Mouse (Mus musculus): ENCODE results near the gene Rxfp3. TPM values are rescaled to one million over a fixed set of nuclear protein-coding genes. Genes with fewer than 3 reads are reported as not detected.

Gene Rxfp3
- under 1 TPM; 0.12 to 0.13 TPM for total RNA-seq (2021)
- long read RNA-seq, experiment 1: 0 reads
- long read RNA-seq, experiment 2: 0 reads

DNA sequence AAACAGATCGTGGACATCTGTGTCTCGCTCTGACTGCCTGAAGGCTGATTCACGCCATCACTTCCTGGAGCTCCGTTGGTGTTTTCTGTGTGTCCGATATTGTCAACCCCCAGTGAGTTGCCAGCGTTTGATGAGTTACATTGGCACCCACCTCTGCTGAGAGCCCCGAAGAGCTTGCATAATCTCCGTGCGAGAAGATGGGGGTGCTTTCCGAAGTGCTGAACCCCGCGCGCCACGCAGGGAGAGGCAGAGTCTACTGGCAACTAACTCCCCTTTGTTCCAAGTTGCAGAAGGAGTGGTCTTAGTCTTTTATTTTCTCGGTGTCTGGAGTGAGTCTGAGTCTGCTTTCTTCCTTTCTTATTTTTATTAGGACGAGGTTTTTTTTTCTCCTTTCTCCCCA, at the start of gene Rxfp3:
Gene Rxfp3 (minus strand): TSS at position 281 of the 400 bp plus-strand sequence.
- DNase-seq (ENCODE audit: low spot score in 2 of 2): peak in 1 of 2 experiments; percentile 22

DNA sequence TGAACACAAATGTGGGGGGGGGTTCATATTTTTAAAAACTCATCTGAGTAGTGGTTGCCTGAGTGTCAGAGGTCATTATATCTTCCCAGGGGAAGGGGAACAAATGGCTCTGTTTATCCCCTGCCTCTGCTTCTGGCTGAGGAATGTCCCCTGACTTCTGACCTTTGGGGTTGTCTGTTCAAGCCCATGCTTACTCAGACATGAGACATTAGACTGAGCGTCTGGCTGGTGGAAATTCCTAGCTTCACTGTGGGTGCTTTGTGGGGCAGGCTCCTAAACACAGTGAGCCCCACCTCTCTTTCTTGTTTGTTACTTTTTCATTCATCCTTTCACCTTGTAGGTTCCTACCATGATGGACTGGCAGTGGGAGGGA, 47.2 kb upstream of the Rxfp3 start:
- DNase-seq (ENCODE audit: low spot score in 2 of 2): no peak

DNA sequence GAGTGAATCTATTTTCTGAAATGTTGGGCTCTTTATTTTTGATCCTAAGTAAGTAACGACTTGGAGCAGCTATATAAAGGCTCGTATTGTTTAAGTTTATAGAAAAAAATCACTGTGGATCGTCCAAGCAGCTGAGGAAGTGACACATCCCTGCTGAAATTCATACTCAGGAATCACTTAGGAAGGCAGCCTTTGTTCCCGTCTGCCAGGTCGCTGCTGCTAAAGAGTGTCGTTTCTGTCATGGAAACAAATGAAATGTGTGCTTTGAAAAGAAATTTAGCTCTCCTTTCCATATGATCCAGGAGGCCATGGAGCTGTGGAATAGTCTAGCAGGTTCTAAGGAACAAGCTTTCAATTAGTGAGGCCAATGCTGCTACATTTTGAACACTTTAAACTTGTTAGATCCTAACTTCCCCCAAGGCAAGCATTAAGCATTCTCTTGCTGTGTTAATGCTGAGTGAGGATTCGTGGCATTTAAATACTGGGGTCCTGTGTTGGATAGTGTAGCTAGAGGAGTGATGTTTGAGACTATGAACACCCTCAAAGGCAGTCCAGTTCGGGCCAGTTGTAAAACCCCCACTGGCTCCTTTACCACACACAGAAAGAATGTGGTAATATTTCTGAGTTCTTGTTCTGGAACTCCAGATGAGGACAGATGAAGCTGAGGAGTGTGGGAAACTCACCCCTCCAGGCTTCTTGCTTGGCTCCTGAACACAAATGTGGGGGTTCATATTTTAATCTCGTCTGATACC, 46.6 kb upstream of the Rxfp3 start:
- no peak for DNase-seq (ENCODE audit: low spot score in 2 of 2)

DNA sequence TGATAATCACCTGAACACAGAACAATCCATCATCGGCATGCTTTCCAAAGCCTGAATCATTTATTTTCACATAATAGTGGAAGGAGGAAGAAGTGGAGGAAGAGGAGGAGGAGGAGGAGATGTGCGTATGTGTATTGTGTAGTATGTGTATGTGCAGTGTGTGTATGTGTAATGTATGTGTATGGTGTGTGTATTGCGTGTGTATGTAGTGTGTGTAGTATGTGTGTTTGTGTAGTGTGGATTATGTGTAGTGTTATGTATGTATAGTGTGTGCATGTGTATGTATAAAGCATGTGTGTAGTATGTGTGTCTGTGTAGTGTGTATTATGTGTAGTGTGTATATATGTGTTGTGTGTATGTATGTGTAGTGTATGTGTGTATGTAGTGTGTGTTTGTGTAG, 45.9 kb upstream of the Rxfp3 start:
- no peak for DNase-seq (ENCODE audit: low spot score in 2 of 2)

DNA sequence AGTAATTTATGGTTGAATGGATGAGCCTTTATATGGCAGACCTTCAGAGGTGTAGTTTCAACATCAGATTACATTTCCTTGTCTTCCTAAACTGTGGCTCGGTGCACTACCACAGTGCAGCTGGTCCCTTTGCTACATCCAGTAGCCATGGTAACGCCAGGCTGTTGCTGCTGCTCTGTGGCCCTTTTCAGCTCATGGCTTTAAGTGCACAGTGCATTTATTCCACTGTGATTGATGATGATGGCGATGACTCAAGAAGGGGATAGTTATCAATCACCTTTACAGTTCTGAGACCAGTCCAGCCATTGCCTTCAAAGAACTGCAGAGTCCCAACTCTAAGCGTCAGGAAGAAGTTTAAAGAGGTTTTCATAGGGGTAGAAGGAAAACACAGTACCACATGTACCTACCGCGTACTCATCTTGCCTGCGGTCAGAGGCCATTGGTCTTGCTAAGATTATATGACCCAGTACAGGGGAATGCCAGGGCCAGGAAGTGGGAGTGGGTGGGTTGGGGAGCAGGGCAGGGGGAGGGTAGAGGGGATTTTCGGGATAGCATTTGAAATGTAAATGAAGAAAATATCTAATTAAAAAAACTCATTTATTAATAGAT, 45.3 kb upstream of the Rxfp3 start:
- no peak for DNase-seq (ENCODE audit: low spot score in 2 of 2)

DNA sequence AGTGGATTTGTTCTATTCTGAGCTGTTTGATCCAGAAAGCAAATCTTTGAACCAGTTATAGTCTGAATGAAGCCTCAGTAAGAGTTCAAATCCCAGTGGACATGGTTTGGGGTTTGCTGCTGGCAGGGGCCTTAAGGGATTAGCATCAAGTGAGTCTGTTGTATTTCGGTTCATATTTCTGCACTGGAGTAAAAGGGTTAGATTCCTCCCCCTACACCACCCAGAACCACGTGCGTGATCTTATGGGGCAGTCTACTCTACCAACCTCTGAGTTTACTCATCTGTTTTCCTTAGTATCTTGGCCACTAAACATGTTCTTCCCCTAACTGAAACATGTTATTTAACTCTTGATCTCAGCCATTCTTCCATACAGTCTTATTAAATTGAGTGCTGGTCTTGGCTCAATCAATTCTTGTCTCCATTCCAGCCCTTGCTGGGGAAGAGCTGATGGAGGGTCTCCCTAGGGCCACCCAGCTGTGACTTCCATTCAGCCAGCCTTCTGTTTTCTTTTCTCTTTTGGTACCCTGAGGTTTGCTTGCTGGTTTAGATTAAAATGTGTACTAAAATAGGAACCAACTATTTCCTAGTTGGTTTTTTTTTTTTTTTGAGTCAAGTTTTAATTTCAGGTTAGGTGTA, 38.1 kb upstream of the Rxfp3 start:
- DNase-seq (ENCODE audit: low spot score in 2 of 2): no peak

DNA sequence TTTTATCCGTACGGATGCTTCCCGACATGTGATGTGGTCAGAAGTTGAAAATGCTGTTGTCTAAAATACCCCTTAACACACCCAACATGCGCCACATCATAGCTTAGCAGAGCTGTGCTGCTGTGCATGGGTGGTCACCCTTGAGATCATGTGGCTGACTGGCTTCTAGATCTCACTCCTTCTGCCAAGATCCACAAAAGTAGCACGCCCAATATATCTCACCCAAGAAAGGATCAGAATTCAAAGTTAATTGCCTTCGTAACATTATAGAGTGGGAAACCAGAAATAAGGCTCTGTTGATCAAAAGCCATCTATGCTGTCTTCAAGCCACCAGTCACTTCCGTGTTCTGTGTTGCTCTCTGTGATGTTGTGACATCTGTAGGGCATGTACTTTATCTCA, 30.1 kb upstream of the Rxfp3 start:
- no peak for DNase-seq (ENCODE audit: low spot score in 2 of 2)

DNA sequence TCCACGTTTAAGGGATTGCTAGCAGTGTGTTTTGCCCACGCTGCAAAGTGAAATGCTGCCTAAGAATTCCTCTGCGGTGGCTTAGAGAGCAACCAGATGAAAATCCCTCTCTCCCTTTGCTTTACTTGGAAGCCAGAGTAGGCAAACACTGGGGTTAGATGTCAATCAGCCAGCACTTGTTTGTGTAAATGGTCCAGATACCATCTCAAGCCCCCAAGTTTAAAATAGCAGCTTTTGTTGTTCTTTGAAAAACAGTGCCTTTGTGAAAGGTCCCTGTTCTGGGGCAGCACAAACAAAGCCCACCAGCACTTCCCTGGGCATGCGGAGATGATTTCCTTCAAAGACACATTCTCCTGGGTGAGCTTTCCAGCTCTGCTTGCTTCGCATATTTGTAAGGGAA, 28.5 kb upstream of the Rxfp3 start:
- DNase-seq (ENCODE audit: low spot score in 2 of 2): no peak

DNA sequence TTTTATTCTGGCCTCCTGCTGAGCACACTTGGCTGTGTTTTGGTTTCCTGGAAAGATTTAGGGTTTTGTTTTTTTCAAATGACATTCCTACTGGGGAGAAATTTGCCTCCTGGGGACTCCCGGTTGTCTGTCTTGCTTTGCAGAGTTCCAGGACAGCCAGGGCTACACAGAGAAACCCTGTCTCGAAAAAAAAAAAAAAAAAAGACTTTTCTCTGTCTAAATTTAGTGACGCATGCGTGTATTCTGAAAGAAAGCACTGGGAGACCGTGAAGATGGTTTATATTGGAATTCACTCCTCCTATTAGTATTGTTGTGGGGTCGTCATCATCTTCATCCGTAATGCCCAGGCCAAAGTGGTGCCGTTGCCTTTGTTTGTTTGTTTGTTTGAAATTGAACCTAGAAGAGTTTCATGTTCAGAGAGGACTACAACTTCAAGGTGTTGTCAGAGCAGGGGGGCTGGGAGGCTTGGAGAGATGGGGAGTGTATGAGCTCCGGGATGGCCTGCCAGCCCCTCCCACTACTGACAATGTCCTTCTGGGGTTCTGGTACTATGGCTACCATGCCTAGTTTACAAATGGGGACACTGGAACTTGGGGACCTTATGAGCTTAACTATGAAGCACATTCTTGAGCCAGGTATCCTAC, 27.9 kb upstream of the Rxfp3 start:
- DNase-seq (ENCODE audit: low spot score in 2 of 2): no peak

DNA sequence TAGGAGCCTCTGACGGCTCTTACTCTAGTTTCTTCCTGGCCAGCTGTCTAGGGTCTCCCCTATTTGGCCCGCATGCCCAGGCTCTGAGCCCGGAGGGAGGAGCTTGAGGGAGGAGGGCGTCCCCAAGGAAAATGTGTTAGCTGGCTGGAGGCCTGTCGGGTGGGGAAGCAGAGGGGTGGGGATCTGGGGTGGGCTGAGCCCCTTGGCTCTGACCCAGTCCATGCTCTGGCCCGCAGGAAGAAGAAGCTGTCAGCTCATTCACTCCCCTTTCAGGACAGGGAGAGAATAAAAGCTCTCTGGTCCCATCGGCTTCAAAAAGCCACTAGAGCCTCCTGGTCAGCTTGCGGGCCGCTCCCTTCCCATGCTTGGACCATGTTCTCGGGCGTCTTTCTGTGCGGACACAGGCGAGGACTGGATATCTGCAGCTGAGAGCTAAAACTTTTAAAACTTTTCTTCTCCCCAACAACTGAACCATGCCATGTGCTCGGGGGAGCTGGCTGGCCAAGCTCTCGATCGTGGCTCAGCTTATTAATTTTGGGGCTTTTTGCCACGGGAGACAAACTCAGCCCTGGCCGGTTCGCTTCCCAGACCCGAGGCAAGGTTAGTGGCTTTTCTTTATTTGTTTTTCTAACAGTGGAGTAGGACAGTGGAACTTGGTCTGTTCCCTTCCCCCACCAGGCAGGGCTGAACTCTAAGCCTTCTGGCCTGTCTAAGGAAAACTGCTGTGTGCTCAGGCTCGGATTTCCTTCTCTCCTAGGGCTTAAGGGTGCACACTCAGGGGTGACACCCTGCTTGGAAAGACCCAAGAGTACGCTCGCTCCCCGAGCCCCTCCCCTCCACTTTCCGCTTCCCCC, 27.0 kb upstream of the Rxfp3 start, which contains the start of gene Adamts12:
Gene Adamts12 (plus strand): TSS at position 233 of the 854 bp plus-strand sequence.
- peak; percentile 64 to 78 for DNase-seq (ENCODE audit: low spot score in 2 of 2)

DNA sequence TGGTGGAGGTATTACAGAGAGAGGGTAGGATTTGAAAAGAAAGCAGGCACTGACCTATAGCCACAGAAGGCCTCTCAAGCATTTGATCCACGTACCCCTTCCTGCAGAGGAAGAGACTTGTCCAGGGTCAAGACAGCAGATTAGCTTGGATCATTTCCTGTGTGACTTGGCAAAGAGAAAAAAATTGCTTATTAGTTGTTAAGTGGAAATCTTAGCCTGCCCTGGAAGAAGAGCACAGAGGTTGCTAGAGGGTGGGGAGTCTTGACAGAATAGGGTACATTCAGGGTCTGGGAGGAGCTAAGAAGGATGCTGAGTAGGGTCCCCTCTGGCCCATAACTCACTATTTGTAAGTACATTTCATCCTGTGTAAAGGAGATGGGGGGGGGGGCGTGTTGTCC, 26.4 kb upstream of the Rxfp3 start:
- DNase-seq (ENCODE audit: low spot score in 2 of 2): no peak

DNA sequence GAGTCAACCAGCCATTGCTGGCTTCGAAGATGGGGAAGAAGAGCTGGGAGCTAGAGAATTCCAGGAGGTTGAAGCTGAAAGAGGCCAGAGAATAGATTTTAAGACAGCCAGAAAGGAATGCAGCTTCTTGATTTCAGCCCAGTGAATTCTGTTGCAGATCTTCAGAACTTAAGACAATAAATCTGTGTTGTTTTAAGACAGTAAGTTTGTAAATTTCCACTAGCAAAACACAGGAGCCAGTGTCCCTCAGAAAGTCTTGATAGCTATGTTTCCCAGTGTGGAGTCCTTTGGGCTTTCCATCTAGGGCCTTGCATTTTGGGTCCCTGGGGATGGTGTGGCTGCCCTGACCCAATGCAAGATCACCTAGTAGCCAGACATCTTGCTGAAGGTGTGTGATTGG, 25.1 kb upstream of the Rxfp3 start:
- DNase-seq (ENCODE audit: low spot score in 2 of 2): no peak

DNA sequence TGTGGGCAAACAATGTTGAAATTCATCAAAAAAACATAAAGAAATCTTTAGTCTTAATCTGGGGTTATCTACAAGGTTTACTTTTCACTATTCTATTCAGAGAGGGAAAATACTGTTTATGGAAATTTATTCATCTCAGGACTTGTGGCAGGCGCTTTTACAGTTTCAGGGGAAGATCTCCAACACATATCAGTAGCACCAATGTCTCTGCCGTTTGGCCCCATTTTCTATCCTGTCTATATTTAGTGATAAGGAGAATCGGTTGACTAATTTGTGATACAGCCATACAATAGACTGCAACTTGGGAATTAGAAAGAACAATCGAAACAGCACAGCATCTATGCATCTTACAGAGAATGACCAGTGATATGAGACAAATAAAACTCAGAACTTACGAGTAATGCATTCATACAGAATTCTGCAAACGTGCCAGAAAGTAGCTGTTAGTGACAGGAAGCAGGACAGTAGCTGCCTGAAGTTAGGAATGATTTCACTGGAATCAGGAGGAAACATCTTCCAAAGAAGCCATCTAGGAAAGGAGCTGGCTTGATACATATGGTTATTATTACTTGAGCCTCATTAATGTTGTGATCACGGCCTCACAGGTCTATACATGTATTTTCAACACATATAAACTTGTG, 16.8 kb upstream of the Rxfp3 start:
- no peak for DNase-seq (ENCODE audit: low spot score in 2 of 2)

DNA sequence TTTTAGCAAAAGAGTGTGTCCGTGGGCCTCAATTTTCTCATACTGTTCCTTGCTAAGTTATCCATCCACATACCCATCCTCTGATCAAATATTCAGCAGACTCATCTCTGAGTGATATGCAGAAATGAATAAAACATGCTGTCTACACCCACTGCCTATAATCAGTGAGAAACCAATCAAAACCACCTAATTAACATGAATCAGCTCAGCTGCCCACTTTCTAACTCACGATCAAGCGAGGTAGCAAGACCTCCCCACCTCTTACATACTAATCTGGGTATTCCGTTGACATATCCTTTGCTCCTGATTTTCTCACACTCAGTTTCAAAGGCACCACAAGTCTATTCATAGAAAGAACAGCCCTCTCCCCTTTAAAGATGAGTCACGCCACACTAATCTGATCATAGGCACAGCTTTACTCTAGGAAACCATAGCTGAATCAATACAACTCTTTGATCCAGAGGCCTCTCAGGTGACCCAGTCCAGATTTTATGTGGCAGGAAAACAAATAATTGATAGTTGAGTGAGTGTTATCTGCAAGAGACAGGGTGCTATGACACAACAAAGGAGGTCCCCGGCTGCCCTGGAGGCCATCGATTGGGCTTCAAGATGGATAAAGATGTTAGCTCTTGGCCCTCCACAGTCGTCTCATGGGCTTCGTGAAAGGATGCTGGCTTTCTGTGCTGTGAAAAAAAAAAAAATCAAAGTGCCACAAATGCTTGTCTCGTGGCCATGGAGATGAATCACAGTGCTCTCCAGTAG, 16.1 kb upstream of the Rxfp3 start:
- DNase-seq (ENCODE audit: low spot score in 2 of 2): no peak

DNA sequence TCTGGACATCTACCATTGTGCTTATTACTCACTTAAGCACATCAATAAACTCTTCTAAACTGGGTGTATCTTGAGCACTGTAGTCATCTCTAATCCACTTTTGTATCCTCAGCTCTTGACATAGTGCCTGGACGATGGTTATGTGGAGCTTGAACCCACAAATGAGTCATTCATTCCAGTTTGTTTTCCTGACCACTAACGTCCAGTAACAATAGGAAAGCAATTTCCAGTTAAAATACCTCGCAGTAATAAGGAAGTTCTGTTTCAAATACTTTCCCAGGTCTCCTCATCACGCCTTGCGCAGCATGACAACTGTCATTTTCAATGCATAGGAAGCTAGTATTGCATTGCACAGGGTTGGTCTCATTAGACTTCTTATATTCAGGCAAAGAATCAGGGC, 5.0 kb upstream of the Rxfp3 start:
- DNase-seq (ENCODE audit: low spot score in 2 of 2): no peak

DNA sequence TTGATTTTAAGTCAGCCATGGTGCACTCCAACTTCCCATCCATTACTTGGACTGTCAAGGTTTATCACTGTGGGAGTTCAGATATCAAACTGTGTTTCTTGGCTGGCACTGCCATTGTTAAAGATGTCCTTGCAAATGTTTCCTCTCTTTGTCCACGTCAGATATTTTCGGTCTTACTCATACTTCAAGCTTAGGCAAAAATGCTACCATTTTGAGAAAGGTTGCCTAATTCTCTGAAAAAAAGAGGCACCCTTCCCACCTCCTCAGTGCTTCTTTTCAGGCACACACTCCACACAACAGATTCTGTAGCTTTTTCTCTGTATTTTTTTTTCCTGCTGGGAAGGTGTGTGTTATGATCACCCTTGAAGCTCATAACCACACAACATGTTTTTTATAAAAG, 3.4 kb upstream of the Rxfp3 start:
- DNase-seq (ENCODE audit: low spot score in 2 of 2): no peak

DNA sequence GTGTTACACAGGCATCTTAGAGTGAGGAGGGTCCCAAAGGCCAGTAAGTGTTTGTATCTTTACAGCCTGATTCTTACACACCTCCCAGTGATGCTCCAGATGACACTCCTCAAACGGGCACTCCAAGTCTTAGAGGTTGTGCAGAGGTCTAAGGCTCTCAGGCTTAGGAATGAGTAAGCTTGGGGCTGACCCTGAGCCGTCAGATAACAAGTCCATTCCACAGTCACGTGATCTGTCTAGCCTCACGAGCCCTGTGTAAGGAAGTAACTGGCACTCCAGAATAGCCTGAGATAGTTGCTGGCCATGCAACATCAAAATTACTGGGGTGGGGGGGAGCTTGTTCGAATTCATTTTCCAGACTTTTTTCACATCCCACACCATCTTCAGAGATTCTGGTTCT, 2.3 kb upstream of the Rxfp3 start:
- DNase-seq (ENCODE audit: low spot score in 2 of 2): no peak

DNA sequence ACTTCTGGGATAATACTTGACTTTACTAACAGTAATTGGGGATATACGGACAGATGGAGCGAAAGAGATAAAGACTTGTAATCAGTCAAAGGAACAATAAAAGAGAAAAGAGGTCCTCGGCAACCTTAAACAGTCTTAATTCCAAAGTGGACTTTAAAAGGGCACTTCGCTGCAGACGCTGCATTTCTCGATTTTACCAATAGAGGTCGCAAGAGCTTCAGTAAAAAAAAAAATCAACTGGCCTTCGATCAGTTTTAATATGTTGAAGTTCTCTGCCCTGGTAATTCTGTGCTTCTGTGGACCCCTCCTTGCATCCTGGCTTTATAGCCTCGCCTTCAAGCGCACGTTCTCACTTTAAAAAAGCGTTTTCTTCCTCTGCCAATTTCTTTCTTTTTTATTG, 685 bp upstream of the Rxfp3 start:
- DNase-seq (ENCODE audit: low spot score in 2 of 2): peak in 1 of 2 experiments; percentile 49

DNA sequence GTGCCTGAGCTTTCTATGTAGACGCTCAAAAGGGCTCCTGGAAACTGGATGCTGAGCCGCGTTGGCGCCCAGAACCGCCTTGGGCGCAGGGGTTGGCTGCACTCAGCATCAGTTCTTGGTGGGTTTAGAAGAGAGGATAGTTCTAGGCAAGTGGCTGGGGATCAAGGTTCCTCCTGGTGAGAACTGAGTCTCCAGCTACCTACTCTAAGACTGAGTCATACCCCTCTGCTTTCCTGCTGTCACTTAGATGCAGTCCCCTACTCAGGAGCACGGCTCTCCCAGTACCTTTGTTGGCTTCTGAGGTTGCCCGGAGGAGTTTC, 455 bp downstream of the Rxfp3 start:
- DNase-seq (ENCODE audit: low spot score in 2 of 2): no peak
